Mouse (Mus musculus) hindbrain, embryonic 12.5 days (tissue): ENCODE data around the gene Rnase4. TPM values are rescaled to one million over a fixed set of nuclear protein-coding genes. Genes with fewer than 3 reads are reported as not detected.
A peak's percentile ranks its signal among the peaks of the same experiment; 100 is the strongest.

Source experiments
- ATAC-seq: fragments of 200-750 bp; cut with Nextera tagmentation; 2 replicates; pipeline ENCODE4 v1.8.0; 2017; ENCODE audit warnings: moderate TSS enrichment; ENCODE audit not compliant: low FRiP score
- H3K27ac ChIP-seq: fragments of 300-500 bp; sonication (generic); 2 replicates; pipeline ENCODE4 v1.5.1; 2016; ENCODE audit warnings: mild to moderate bottlenecking
- H3K27me3 ChIP-seq: fragments of 300-500 bp; sonication (generic); 2 replicates; pipeline ENCODE4 v1.6.1; 2016; ENCODE audit warnings: mild to moderate bottlenecking
- H3K36me3 ChIP-seq: fragments of 300-500 bp; sonication (generic); 2 replicates; pipeline ENCODE4 v1.6.1; 2016; ENCODE audit warnings: mild to moderate bottlenecking
- H3K4me1 ChIP-seq: fragments of 300-500 bp; sonication (generic); 2 replicates; pipeline ENCODE4 v1.6.1; 2016
- H3K4me2 ChIP-seq: fragments of 300-500 bp; sonication (generic); replicated peaks from 2 replicates; pipeline ENCODE4 v1.6.1; 2016; ENCODE audit warnings: mild to moderate bottlenecking
- H3K4me3 ChIP-seq: fragments of 300-500 bp; sonication (generic); 2 replicates; pipeline ENCODE4 v1.5.1; 2016; ENCODE audit warnings: mild to moderate bottlenecking
- H3K9ac ChIP-seq: fragments of 300-500 bp; sonication (generic); 2 replicates; pipeline ENCODE4 v1.6.1; 2016; ENCODE audit warnings: mild to moderate bottlenecking, moderate library complexity
- H3K9me3 ChIP-seq: fragments of 300-500 bp; sonication (generic); replicated peaks from 2 replicates; pipeline ENCODE4 v1.6.1; 2016; ENCODE audit warnings: mild to moderate bottlenecking
- WGBS: fragments of 180-500 bp; shearing (Covaris S2); methylation state at CpG from one replicate; pipeline ENCODE4 v1.1.7; 2016; 5-methylcytosine and 5-hydroxymethylcytosine counted together
- polyA plus RNA-seq: library from polyadenylated mRNA; unstranded; fragments of >200 nt; fragmentation: Nextera tagmentation; extraction: Ambion mirVana; gene quantifications from 2 replicates; pipeline ENCODE4 v1.2.1, GENCODE M21; 2016

The Rnase4 gene
- polyA plus RNA-seq, result 17.8 and 18.7 TPM in 2 replicates

- H3K27ac ChIP-seq, result peak within 1 kb of the TSS; percentile 70
- peak within 1 kb of the TSS; percentile 78 for H3K4me2 ChIP-seq
- 9% methylated on average over 33 of the region's 33 CpGs for WGBS
- no peaks in the 10 kb centered on the region for H3K27me3 ChIP-seq
- H3K4me3 ChIP-seq, result peak within 1 kb of the TSS; percentile 55
- ATAC-seq, result peak; percentile 35
- H3K36me3 ChIP-seq, result no peaks in the 10 kb centered on the region
- H3K4me1 ChIP-seq, result peaks cover 7% of the 10 kb centered on the region; the same call in 1 of the 2 replicates
- peak within 1 kb of the TSS; percentile 69 for H3K9ac ChIP-seq
- H3K9me3 ChIP-seq, result no peaks in the 10 kb centered on the region
These were observed at the start of gene Rnase4, which contains the start of gene Ang for GRCm38 (mm10) chr14:51090921-51091900. Rnase4 (plus strand) TSS chr14:51091077. Ang (plus strand) TSS chr14:51091150.

- no peak for ATAC-seq
- Histone ChIP-seq H3K4me1 (no peaks in the 10 kb centered on the region), H3K9ac (no peak within 1 kb of the TSS), H3K36me3 (no peaks in the 10 kb centered on the region), H3K4me2 (no peak within 1 kb of the TSS), H3K27me3 (no peaks in the 10 kb centered on the region), H3K27ac (no peak within 1 kb of the TSS), H3K4me3 (no peak within 1 kb of the TSS), H3K9me3 (no peaks in the 10 kb centered on the region)
- WGBS, result 59% methylated on average over 6 of the region's 6 CpGs
These were observed 49.1 kb upstream of the Rnase4 start, which contains the start of gene Rnase9 for GRCm38 (mm10) chr14:51041769-51042168. Rnase9 (minus strand) TSS chr14:51041869.

- H3K4me3 ChIP-seq, result no peak overlapping the region
- no peak overlapping the region for H3K27ac ChIP-seq
- no peaks in the 10 kb centered on the region for H3K27me3 ChIP-seq
- no peaks in the 10 kb centered on the region for H3K36me3 ChIP-seq
- no peak overlapping the region for H3K4me2 ChIP-seq
- 66% methylated on average over 5 of the region's 5 CpGs for WGBS
- H3K9me3 ChIP-seq, result no peaks in the 10 kb centered on the region
- H3K4me1 ChIP-seq, result no peaks in the 10 kb centered on the region
- H3K9ac ChIP-seq, result no peak overlapping the region
- ATAC-seq, result no peak
These were observed 43.0 kb upstream of the Rnase4 start for GRCm38 (mm10) chr14:51047846-51048245.

- 88% methylated on average over 2 of the region's 2 CpGs for WGBS
- Histone ChIP-seq H3K9me3 (no peaks in the 10 kb centered on the region), H3K27me3 (no peaks in the 10 kb centered on the region), H3K4me2 (no peak within 1 kb of the TSS), H3K27ac (no peak within 1 kb of the TSS), H3K4me3 (no peak within 1 kb of the TSS), H3K36me3 (no peaks in the 10 kb centered on the region), H3K4me1 (peaks cover 8% of the 10 kb centered on the region), H3K9ac (no peak within 1 kb of the TSS)
- ATAC-seq, result no peak
These were observed 40.8 kb upstream of the Rnase4 start, which contains the start of gene Rnase11 for GRCm38 (mm10) chr14:51050063-51050462. Rnase11 (minus strand) TSS chr14:51050163.

GRCm38 (mm10) chr14:51051941-51052340 is 38.9 kb upstream of the Rnase4 start:
- Histone ChIP-seq H3K9me3 (no peaks in the 10 kb centered on the region), H3K9ac (no peak overlapping the region), H3K4me1 (peaks cover 8% of the 10 kb centered on the region), H3K27ac (no peak overlapping the region), H3K4me2 (no peak overlapping the region), H3K4me3 (no peak overlapping the region), H3K27me3 (no peaks in the 10 kb centered on the region), H3K36me3 (no peaks in the 10 kb centered on the region)
- ATAC-seq, result no peak
- 66% methylated on average over 5 of the region's 5 CpGs for WGBS

GRCm38 (mm10) chr14:51053176-51053575 is 37.7 kb upstream of the Rnase4 start:
- H3K27me3 ChIP-seq, result no peaks in the 10 kb centered on the region
- no peak for ATAC-seq
- H3K27ac ChIP-seq, result no peak overlapping the region
- no peak overlapping the region for H3K4me2 ChIP-seq
- no peaks in the 10 kb centered on the region for H3K9me3 ChIP-seq
- 71% methylated on average over 5 of the region's 5 CpGs for WGBS
- peaks cover 8% of the 10 kb centered on the region for H3K4me1 ChIP-seq
- no peak overlapping the region for H3K9ac ChIP-seq
- no peak overlapping the region for H3K4me3 ChIP-seq
- H3K36me3 ChIP-seq, result no peaks in the 10 kb centered on the region

GRCm38 (mm10) chr14:51054243-51055237 is 36.3 kb upstream of the Rnase4 start:
- no peaks in the 10 kb centered on the region for H3K36me3 ChIP-seq
- no peak overlapping the region for H3K4me3 ChIP-seq
- no peak overlapping the region for H3K9ac ChIP-seq
- ATAC-seq, result no peak
- no peaks in the 10 kb centered on the region for H3K27me3 ChIP-seq
- no peak overlapping the region for H3K4me2 ChIP-seq
- WGBS, result 40% methylated on average over 13 of the region's 13 CpGs
- H3K4me1 ChIP-seq, result peaks cover 8% of the 10 kb centered on the region
- no peaks in the 10 kb centered on the region for H3K9me3 ChIP-seq
- H3K27ac ChIP-seq, result no peak overlapping the region

GRCm38 (mm10) chr14:51057401-51057831 is 33.5 kb upstream of the Rnase4 start, which contains the start of gene Rnase12:
Rnase12 (minus strand) TSS chr14:51057661.
- no peak within 1 kb of the TSS for H3K9ac ChIP-seq
- H3K9me3 ChIP-seq, result no peaks in the 10 kb centered on the region
- ATAC-seq, result no peak
- WGBS, result 76% methylated on average over 9 of the region's 9 CpGs
- no peak within 1 kb of the TSS for H3K4me3 ChIP-seq
- H3K27ac ChIP-seq, result no peak within 1 kb of the TSS
- no peaks in the 10 kb centered on the region for H3K27me3 ChIP-seq
- H3K4me2 ChIP-seq, result no peak within 1 kb of the TSS
- H3K36me3 ChIP-seq, result no peaks in the 10 kb centered on the region
- peaks cover 8% of the 10 kb centered on the region for H3K4me1 ChIP-seq

GRCm38 (mm10) chr14:51060761-51061160 is 30.1 kb upstream of the Rnase4 start:
- H3K4me2 ChIP-seq, result no peak overlapping the region
- ATAC-seq, result no peak
- H3K9me3 ChIP-seq, result no peaks in the 10 kb centered on the region
- no peaks in the 10 kb centered on the region for H3K36me3 ChIP-seq
- 90% methylated on average over 5 of the region's 5 CpGs for WGBS
- no peaks in the 10 kb centered on the region for H3K4me1 ChIP-seq
- H3K27me3 ChIP-seq, result no peaks in the 10 kb centered on the region
- no peak overlapping the region for H3K4me3 ChIP-seq
- H3K9ac ChIP-seq, result no peak overlapping the region
- no peak overlapping the region for H3K27ac ChIP-seq

GRCm38 (mm10) chr14:51068956-51069355 is 21.9 kb upstream of the Rnase4 start:
- Histone ChIP-seq H3K27ac (no peak overlapping the region), H3K27me3 (no peaks in the 10 kb centered on the region), H3K4me2 (no peak overlapping the region), H3K4me1 (0 out of 2 replicates have a peak, but pooled peaks cover 4% of the 10 kb centered on the region), H3K4me3 (no peak overlapping the region), H3K36me3 (no peaks in the 10 kb centered on the region), H3K9ac (no peak overlapping the region), H3K9me3 (no peaks in the 10 kb centered on the region)
- WGBS, result 92% methylated on average over 5 of the region's 5 CpGs
- no peak for ATAC-seq

GRCm38 (mm10) chr14:51069617-51070016 is 21.3 kb upstream of the Rnase4 start:
- 0 out of 2 replicates have a peak, but pooled peaks cover 4% of the 10 kb centered on the region for H3K4me1 ChIP-seq
- H3K4me2 ChIP-seq, result no peak overlapping the region
- H3K9me3 ChIP-seq, result no peaks in the 10 kb centered on the region
- H3K9ac ChIP-seq, result no peak overlapping the region
- no peak overlapping the region for H3K27ac ChIP-seq
- WGBS, result 84% methylated on average over 2 of the region's 2 CpGs
- no peak for ATAC-seq
- no peaks in the 10 kb centered on the region for H3K27me3 ChIP-seq
- no peaks in the 10 kb centered on the region for H3K36me3 ChIP-seq
- H3K4me3 ChIP-seq, result no peak overlapping the region

- Histone ChIP-seq H3K4me3 (no peak within 1 kb of the TSS), H3K9me3 (no peaks in the 10 kb centered on the region), H3K36me3 (no peaks in the 10 kb centered on the region), H3K27ac (no peak within 1 kb of the TSS), H3K27me3 (no peaks in the 10 kb centered on the region), H3K4me2 (no peak within 1 kb of the TSS), H3K4me1 (no peaks in the 10 kb centered on the region), H3K9ac (no peak within 1 kb of the TSS)
- whole genome bisulfite sequencing, result 85% methylated on average over 3 of the region's 3 CpGs
- ATAC-seq, result no peak
These were observed 16.5 kb upstream of the Rnase4 start, which contains the start of gene Olfr750 for GRCm38 (mm10) chr14:51074335-51074734. Olfr750 (minus strand) TSS chr14:51074435.
